Mouse (Mus musculus) small intestine, adult 2 months (tissue): ENCODE data around the gene Pacrg. TPM values are rescaled to one million over a fixed set of nuclear protein-coding genes. Genes with fewer than 3 reads are reported as not detected.

Experiments used
- H3K27ac ChIP-seq: fragments of 200-500 bp; 2 replicates; pipeline ENCODE4 v1.5.1; 2012; ENCODE audit warnings: low read depth, low read length, control low read depth, inconsistent platforms; ENCODE audit not compliant: insufficient read depth
- H3K27me3 ChIP-seq: fragments of 200-500 bp; 2 replicates; pipeline ENCODE4 v1.6.1; 2012; ENCODE audit warnings: mild to moderate bottlenecking, moderate library complexity, low read length, inconsistent platforms; ENCODE audit not compliant: control insufficient read depth, insufficient read depth
- H3K36me3 ChIP-seq: fragments of 200-500 bp; 2 replicates; pipeline ENCODE4 v1.6.1; 2012; ENCODE audit warnings: mild to moderate bottlenecking, low read length, control low read depth, inconsistent platforms; ENCODE audit not compliant: control insufficient read depth, insufficient read depth
- H3K4me1 ChIP-seq: fragments of 200-500 bp; 2 replicates; pipeline ENCODE4 v1.6.1; 2012; ENCODE audit warnings: low read length, inconsistent platforms, mixed read lengths; ENCODE audit not compliant: control insufficient read depth, insufficient read depth, insufficient read length
- H3K4me3 ChIP-seq: fragments of 200-500 bp; 2 replicates; pipeline ENCODE4 v1.5.1; 2012; ENCODE audit warnings: low read depth, mild to moderate bottlenecking, control low read depth, inconsistent platforms, low read length, moderate library complexity
- CTCF ChIP-seq: fragments of 200-500 bp; IDR thresholded peaks from 2 replicates; pipeline ENCODE4 v1.5.1; 2012; ENCODE audit warnings: low read depth, mild to moderate bottlenecking, control low read depth, inconsistent platforms, low read length, moderate library complexity, mixed read lengths; ENCODE audit not compliant: insufficient replicate concordance, insufficient read length; ENCODE audit errors: extremely low read depth
- POLR2A ChIP-seq: fragments of 200-500 bp; IDR thresholded peaks from 2 replicates; pipeline ENCODE4 v1.6.1; 2012; ENCODE audit warnings: low read depth, mild to moderate bottlenecking, control low read depth, inconsistent platforms, low read length, moderate library complexity
- WGBS: fragments of 180-500 bp; shearing (Covaris S2); methylation state at CpG from one replicate; pipeline ENCODE4 v1.1.7; 2018; 5-methylcytosine and 5-hydroxymethylcytosine counted together
- polyA plus RNA-seq: library from polyadenylated mRNA; depleted of rRNA; stranded (reverse); fragments of >200 nt; gene quantifications from 2 replicates; pipeline ENCODE4 v1.2.3, GENCODE M21; 2012

Pacrg gene
- polyA plus RNA-seq, 1 experiment = not detected

- no peak for TF ChIP-seq POLR2A
- TF ChIP-seq CTCF = no peak
- 61% methylated on average over 8 of the region's 8 CpGs for WGBS
- Histone ChIP-seq H3K27ac (no peak overlapping the region), H3K4me1 (no peaks in the 10 kb centered on the region), H3K27me3 (no peaks in the 10 kb centered on the region), H3K36me3 (no peaks in the 10 kb centered on the region), H3K4me3 (no peak overlapping the region)
Measured at GRCm38 (mm10) chr17:10495588-10495987, 344.5 kb downstream of the Pacrg start.

- H3K27me3 ChIP-seq = no peaks in the 10 kb centered on the region
- H3K36me3 ChIP-seq = no peaks in the 10 kb centered on the region
- H3K4me3 ChIP-seq = no peak overlapping the region
- 49% methylated on average over 3 of the region's 3 CpGs for WGBS
- no peak overlapping the region for H3K27ac ChIP-seq
- TF ChIP-seq CTCF (no peak), POLR2A (no peak)
- no peaks in the 10 kb centered on the region for H3K4me1 ChIP-seq
Measured at GRCm38 (mm10) chr17:10493124-10493523, 347.0 kb downstream of the Pacrg start.

- 53% methylated on average over 8 of the region's 8 CpGs for WGBS
- no peaks in the 10 kb centered on the region for H3K4me1 ChIP-seq
- no peaks in the 10 kb centered on the region for H3K36me3 ChIP-seq
- no peak for TF ChIP-seq POLR2A
- no peak for TF ChIP-seq CTCF
- no peak overlapping the region for H3K27ac ChIP-seq
- H3K4me3 ChIP-seq = no peak overlapping the region
- H3K27me3 ChIP-seq = no peaks in the 10 kb centered on the region
Measured at GRCm38 (mm10) chr17:10490374-10491169, 349.5 kb downstream of the Pacrg start.

- WGBS = 87% methylated on average over 2 of the region's 2 CpGs
- Histone ChIP-seq H3K4me1 (no peaks in the 10 kb centered on the region), H3K4me3 (no peak overlapping the region), H3K27me3 (no peaks in the 10 kb centered on the region), H3K36me3 (no peaks in the 10 kb centered on the region), H3K27ac (no peak overlapping the region)
- no peak for TF ChIP-seq POLR2A
Measured at GRCm38 (mm10) chr17:10488873-10489272, 351.2 kb downstream of the Pacrg start.

- no peaks in the 10 kb centered on the region for H3K27me3 ChIP-seq
- H3K36me3 ChIP-seq = no peaks in the 10 kb centered on the region
- 68% methylated on average over 6 of the region's 6 CpGs for WGBS
- H3K4me3 ChIP-seq = no peak overlapping the region
- H3K27ac ChIP-seq = no peak overlapping the region
- TF ChIP-seq CTCF = no peak
- no peak for TF ChIP-seq POLR2A
- no peaks in the 10 kb centered on the region for H3K4me1 ChIP-seq
Measured at GRCm38 (mm10) chr17:10483945-10484546, 356.1 kb downstream of the Pacrg start.

- Histone ChIP-seq H3K4me1 (no peaks in the 10 kb centered on the region), H3K4me3 (no peak overlapping the region), H3K27me3 (no peaks in the 10 kb centered on the region), H3K27ac (no peak overlapping the region), H3K36me3 (no peaks in the 10 kb centered on the region)
- TF ChIP-seq POLR2A (no peak), CTCF (no peak)
- WGBS = 80% methylated on average over 1 of the region's 1 CpGs
Measured at GRCm38 (mm10) chr17:10481081-10481480, 359.0 kb downstream of the Pacrg start.

GRCm38 (mm10) chr17:10479020-10479707 is 360.9 kb downstream of the Pacrg start:
- no peak overlapping the region for H3K27ac ChIP-seq
- WGBS = 66% methylated on average over 17 of the region's 17 CpGs
- H3K36me3 ChIP-seq = no peaks in the 10 kb centered on the region
- no peak for TF ChIP-seq POLR2A
- TF ChIP-seq CTCF = no peak
- H3K4me1 ChIP-seq = no peaks in the 10 kb centered on the region
- H3K4me3 ChIP-seq = no peak overlapping the region
- H3K27me3 ChIP-seq = no peaks in the 10 kb centered on the region
